Mouse (Mus musculus): ENCODE data around the gene Fibp. TPM values are rescaled to one million over a fixed set of nuclear protein-coding genes. Genes with fewer than 3 reads are reported as not detected.

The Fibp gene
- total RNA-seq, 2 experiments from 2014 or later: 35.2 to 41.5 TPM

- intact Hi-C loops (cut with DNase I): loop anchor here (5.0 kb wide), 1 partner anchor 57 kb away; the partner anchor contains the start of gene Mus81
- DNase-seq: peak; percentile 75 to 77
Measured at GRCm38 (mm10) chr19:5429806-5430205, 30.6 kb upstream of the Fibp start.

- DNase-seq: no peak
- intact Hi-C loops (cut with DNase I): loop anchor here (5.0 kb wide), 1 partner anchor 57 kb away; the partner anchor contains the start of gene Mus81
Measured at GRCm38 (mm10) chr19:5430408-5430807, 30.0 kb upstream of the Fibp start.

- intact Hi-C loops (cut with DNase I): loop anchor here (5.0 kb wide), 1 partner anchor 55 kb away; the partner anchor contains the start of gene Mus81
- no peak for DNase-seq
Measured at GRCm38 (mm10) chr19:5431911-5432464, 28.4 kb upstream of the Fibp start.

GRCm38 (mm10) chr19:5432992-5433852 is 27.2 kb upstream of the Fibp start:
- DNase-seq: no peak
- intact Hi-C loops (cut with DNase I): loop anchor here (5.0 kb wide), 1 partner anchor 54 kb away; the partner anchor contains the start of gene Mus81

GRCm38 (mm10) chr19:5433951-5434350 is 26.5 kb upstream of the Fibp start:
- intact Hi-C loops (cut with DNase I): loop anchor here (5.0 kb wide), 1 partner anchor 53 kb away; the partner anchor contains the start of gene Mus81
- no peak for DNase-seq

- intact Hi-C loops (cut with DNase I): no loop called here
- no peak for DNase-seq
Measured at GRCm38 (mm10) chr19:5444371-5444908, 16.0 kb upstream of the Fibp start.

GRCm38 (mm10) chr19:5444954-5445353 is 15.5 kb upstream of the Fibp start:
- intact Hi-C loops (cut with DNase I): no loop called here

GRCm38 (mm10) chr19:5445747-5446146 is 14.7 kb upstream of the Fibp start:
- intact Hi-C loops (cut with DNase I): no loop called here

More at GRCm38 (mm10) chr19:5444954-5445353, 15.5 kb upstream of the Fibp start:
- no peak for DNase-seq

GRCm38 (mm10) chr19:5447515-5448353 is 12.7 kb upstream of the Fibp start, which contains the start of gene Fosl1:
Fosl1 (plus strand) TSS chr19:5447547.
- DNase-seq: peak in 1 of 2 experiments; percentile 57
- intact Hi-C loops (cut with DNase I): no loop called here

More at GRCm38 (mm10) chr19:5445747-5446146, 14.7 kb upstream of the Fibp start:
- DNase-seq: no peak

- intact Hi-C loops (cut with DNase I): no loop called here
Measured at GRCm38 (mm10) chr19:5448354-5449150, 11.9 kb upstream of the Fibp start.

GRCm38 (mm10) chr19:5449673-5450072 is 10.7 kb upstream of the Fibp start:
- intact Hi-C loops (cut with DNase I): no loop called here
- no peak for DNase-seq

More at GRCm38 (mm10) chr19:5448354-5449150, 11.9 kb upstream of the Fibp start:
- DNase-seq: no peak

- intact Hi-C loops (cut with DNase I): no loop called here
- DNase-seq: no peak
Measured at GRCm38 (mm10) chr19:5451766-5452165, 8.6 kb upstream of the Fibp start.

- intact Hi-C loops (cut with DNase I): no loop called here
- no peak for DNase-seq
Measured at GRCm38 (mm10) chr19:5455037-5455436, 5.4 kb upstream of the Fibp start.

GRCm38 (mm10) chr19:5455568-5455967 is 4.8 kb upstream of the Fibp start:
- intact Hi-C loops (cut with DNase I): no loop called here
- DNase-seq: no peak

GRCm38 (mm10) chr19:5456241-5456921 is 4.0 kb upstream of the Fibp start:
- DNase-seq: no peak

GRCm38 (mm10) chr19:5456922-5457745 is 3.3 kb upstream of the Fibp start:
- DNase-seq: peak; percentile 91 to 93
- intact Hi-C loops (cut with DNase I): no loop called here

More at GRCm38 (mm10) chr19:5456241-5456921, 4.0 kb upstream of the Fibp start:
- intact Hi-C loops (cut with DNase I): no loop called here

- intact Hi-C loops (cut with DNase I): no loop called here
- no peak for DNase-seq
Measured at GRCm38 (mm10) chr19:5457746-5458442, 2.5 kb upstream of the Fibp start, which contains the start of gene Ccdc85b. Ccdc85b (minus strand) TSS chr19:5457894.

Measured in gastrocnemius, postnatal 36 days (tissue).